Mouse (Mus musculus) CH12.LX (cell line): Measurements from ENCODE around the gene Cwf19l1. TPM values are rescaled to one million over a fixed set of nuclear protein-coding genes. Genes with fewer than 3 reads are reported as not detected.

ENCODE experiments used
- DNase-seq: peaks from one replicate; pipeline ENCODE4 v3.0.0-alpha.2; 2013; ENCODE audit errors: extremely low read depth
- H3K27ac ChIP-seq: 2 replicates; pipeline ENCODE4 v1.5.1; 2012; ENCODE audit warnings: low read depth, mild to moderate bottlenecking, control low read depth, moderate library complexity; ENCODE audit not compliant: insufficient read depth
- H3K27me3 ChIP-seq: replicated peaks from 2 replicates; pipeline ENCODE3; 2012; ENCODE audit warnings: inconsistent platforms
- H3K36me3 ChIP-seq, 2 experiments: replicated peaks in 1 of 2; 2 replicates each; pipeline versions ENCODE3 to v1.6.1; 2012; ENCODE audit warnings: inconsistent platforms in 1 of 2, low read length in 1 of 2, mild to moderate bottlenecking in 1 of 2, mixed read lengths in 1 of 2, moderate library complexity in 1 of 2; ENCODE audit not compliant: control insufficient read depth in 1 of 2, insufficient read depth in 1 of 2
- H3K4me1 ChIP-seq, 2 experiments: 2 replicates each; pipeline ENCODE4 v1.6.1; 2012; ENCODE audit warnings: inconsistent platforms in 1 of 2, moderate library complexity in 1 of 2; ENCODE audit not compliant: insufficient read depth in 2 of 2, control insufficient read depth in 1 of 2
- H3K4me2 ChIP-seq: 2 replicates; pipeline ENCODE4 v1.6.1; 2012; ENCODE audit warnings: low read depth, mild to moderate bottlenecking, control low read depth; ENCODE audit not compliant: poor library complexity, insufficient read depth, severe bottlenecking
- H3K4me3 ChIP-seq, 3 experiments: fragments of 150-350 bp in 1 of 3; sonication (generic) in 1 of 3; replicated peaks in 1 of 3; 2 replicates each; pipeline versions ENCODE3 to v1.5.1; 2011 to 2012; ENCODE audit warnings: low read depth in 2 of 3, low read length in 2 of 3, mild to moderate bottlenecking in 2 of 3, moderate library complexity in 2 of 3, control low read depth in 1 of 3, improper control_type of control experiment in 1 of 3, inconsistent platforms in 1 of 3, mixed read lengths in 1 of 3; ENCODE audit not compliant: poor library complexity in 1 of 3
- H3K79me2 ChIP-seq: replicated peaks from 2 replicates; pipeline ENCODE4 v1.6.1; 2012; ENCODE audit warnings: mild to moderate bottlenecking, moderate library complexity; ENCODE audit not compliant: control insufficient read depth, poor library complexity, insufficient read depth, severe bottlenecking; ENCODE audit errors: extremely low read depth
- H3K9ac ChIP-seq: 2 replicates; pipeline ENCODE4 v1.6.1; 2012; ENCODE audit warnings: low read depth, mild to moderate bottlenecking, control low read depth, moderate library complexity; ENCODE audit not compliant: insufficient read depth
- H3K9me3 ChIP-seq: replicated peaks from 2 replicates; pipeline ENCODE3; 2012; ENCODE audit warnings: low read length, inconsistent platforms, mixed read lengths
- BHLHE40 ChIP-seq: IDR thresholded peaks from 2 replicates; pipeline ENCODE4 v1.6.1; 2011; ENCODE audit warnings: mild to moderate bottlenecking, low read depth, low read length, improper control_type of control experiment
- CHD1 ChIP-seq: IDR thresholded peaks from 2 replicates; pipeline ENCODE4 v1.6.1; 2012; ENCODE audit warnings: low read depth, low read length, improper control_type of control experiment, inconsistent platforms
- CHD2 ChIP-seq: IDR thresholded peaks from 2 replicates; pipeline ENCODE4 v1.6.1; 2011; ENCODE audit warnings: low read length, improper control_type of control experiment
- CTCF ChIP-seq, 2 experiments: IDR thresholded peaks in 1 of 2; conservative IDR thresholded peaks in 1 of 2; 2 replicates each; pipeline ENCODE4 v1.5.1; 2011 to 2012; ENCODE audit warnings: low read depth in 2 of 2, low read length in 2 of 2, improper control_type of control experiment in 1 of 2, inconsistent platforms in 1 of 2, mild to moderate bottlenecking in 1 of 2, moderate library complexity in 1 of 2
- E2F4 ChIP-seq: IDR thresholded peaks from 2 replicates; pipeline ENCODE4 v1.6.1; 2011; ENCODE audit warnings: low read depth, low read length, improper control_type of control experiment; ENCODE audit not compliant: insufficient replicate concordance
- ELF1 ChIP-seq: IDR thresholded peaks from 2 replicates; pipeline ENCODE4 v1.6.1; 2014; ENCODE audit warnings: low read depth, mild to moderate bottlenecking, inconsistent platforms, low read length, improper control_type of control experiment
- EP300 ChIP-seq: IDR thresholded peaks from 2 replicates; pipeline ENCODE4 v1.6.1; 2011; ENCODE audit warnings: low read length, improper control_type of control experiment
- ETS1 ChIP-seq: conservative IDR thresholded peaks from 2 replicates; pipeline ENCODE4 v1.6.1; 2012; ENCODE audit warnings: low read depth, mild to moderate bottlenecking, inconsistent platforms, low read length, improper control_type of control experiment, moderate library complexity
- GABPA ChIP-seq: IDR thresholded peaks from 2 replicates; pipeline ENCODE4 v1.6.1; 2012; ENCODE audit warnings: low read depth, low read length, improper control_type of control experiment, inconsistent platforms; ENCODE audit not compliant: insufficient replicate concordance
- HCFC1 ChIP-seq: IDR thresholded peaks from 2 replicates; pipeline ENCODE4 v1.6.1; 2012; ENCODE audit warnings: low read depth, mild to moderate bottlenecking, inconsistent platforms, low read length, improper control_type of control experiment
- IRF4 ChIP-seq: IDR thresholded peaks from 2 replicates; pipeline ENCODE4 v1.6.1; 2014; ENCODE audit warnings: low read depth, mild to moderate bottlenecking, inconsistent platforms, low read length, improper control_type of control experiment
- JUN ChIP-seq: IDR thresholded peaks from 2 replicates; pipeline ENCODE4 v1.6.1; 2011; ENCODE audit warnings: low read depth, mild to moderate bottlenecking, low read length, improper control_type of control experiment, moderate library complexity; ENCODE audit not compliant: insufficient read depth
- JUND ChIP-seq: conservative IDR thresholded peaks from 2 replicates; pipeline ENCODE4 v1.6.1; 2011; ENCODE audit warnings: low read depth, low read length, improper control_type of control experiment
- MAFK ChIP-seq: IDR thresholded peaks from 2 replicates; pipeline ENCODE4 v1.6.1; 2011; ENCODE audit warnings: low read length, improper control_type of control experiment; ENCODE audit not compliant: insufficient replicate concordance
- MAX ChIP-seq: IDR thresholded peaks from 2 replicates; pipeline ENCODE4 v1.6.1; 2011; ENCODE audit warnings: low read length, improper control_type of control experiment
- MAZ ChIP-seq: IDR thresholded peaks from 2 replicates; pipeline ENCODE4 v1.6.1; 2012; ENCODE audit warnings: low read depth, mild to moderate bottlenecking, inconsistent platforms, low read length, improper control_type of control experiment, moderate library complexity
- MEF2A ChIP-seq: IDR thresholded peaks from 2 replicates; pipeline ENCODE4 v1.6.1; 2014; ENCODE audit warnings: low read depth, mild to moderate bottlenecking, inconsistent platforms, low read length, improper control_type of control experiment, borderline replicate concordance
- MXI1 ChIP-seq: IDR thresholded peaks from 2 replicates; pipeline ENCODE4 v1.6.1; 2011; ENCODE audit warnings: mild to moderate bottlenecking, low read depth, low read length, improper control_type of control experiment
- MYC ChIP-seq: IDR thresholded peaks from 2 replicates; pipeline ENCODE4 v1.6.1; 2011; ENCODE audit warnings: low read depth, mild to moderate bottlenecking, improper control_type of control experiment, low read length
- NELFE ChIP-seq: IDR thresholded peaks from 2 replicates; pipeline ENCODE4 v1.6.1; 2011; ENCODE audit warnings: low read depth, low read length, improper control_type of control experiment
- NRF1 ChIP-seq: IDR thresholded peaks from 2 replicates; pipeline ENCODE4 v1.6.1; 2014; ENCODE audit warnings: low read depth, mild to moderate bottlenecking, inconsistent platforms, low read length, improper control_type of control experiment, moderate library complexity
- POLR2A ChIP-seq: IDR thresholded peaks from 2 replicates; pipeline ENCODE4 v1.6.1; 2011; ENCODE audit warnings: low read depth, mild to moderate bottlenecking, improper control_type of control experiment, low read length
- POLR2AphosphoS2 ChIP-seq: IDR thresholded peaks from 2 replicates; pipeline ENCODE4 v1.6.1; 2011; ENCODE audit warnings: low read depth, low read length, improper control_type of control experiment
- RAD21 ChIP-seq: IDR thresholded peaks from 2 replicates; pipeline ENCODE4 v1.6.1; 2011; ENCODE audit warnings: low read depth, mild to moderate bottlenecking, low read length, improper control_type of control experiment, moderate library complexity
- RCOR1 ChIP-seq: conservative IDR thresholded peaks from 2 replicates; pipeline ENCODE4 v1.6.1; 2012; ENCODE audit warnings: low read depth, mild to moderate bottlenecking, inconsistent platforms, low read length, improper control_type of control experiment
- SIN3A ChIP-seq: IDR thresholded peaks from 2 replicates; pipeline ENCODE4 v1.6.1; 2012; ENCODE audit warnings: low read length, improper control_type of control experiment, inconsistent platforms
- SMC3 ChIP-seq: IDR thresholded peaks from 2 replicates; pipeline ENCODE4 v1.6.1; 2011; ENCODE audit warnings: low read depth, low read length, improper control_type of control experiment
- TBP ChIP-seq: conservative IDR thresholded peaks from 2 replicates; pipeline ENCODE4 v1.6.1; 2011; ENCODE audit warnings: low read depth, low read length, improper control_type of control experiment
- TCF12 ChIP-seq: IDR thresholded peaks from 2 replicates; pipeline ENCODE4 v1.6.1; 2014; ENCODE audit warnings: low read depth, mild to moderate bottlenecking, inconsistent platforms, low read length, improper control_type of control experiment
- UBTF ChIP-seq: IDR thresholded peaks from 2 replicates; pipeline ENCODE4 v1.6.1; 2012; ENCODE audit warnings: low read depth, mild to moderate bottlenecking, inconsistent platforms, low read length, improper control_type of control experiment, moderate library complexity
- USF1 ChIP-seq: IDR thresholded peaks from 2 replicates; pipeline ENCODE4 v1.6.1; 2014; ENCODE audit warnings: low read depth, mild to moderate bottlenecking, inconsistent platforms, low read length, improper control_type of control experiment
- USF2 ChIP-seq: conservative IDR thresholded peaks from 2 replicates; pipeline ENCODE4 v1.6.1; 2011; ENCODE audit warnings: low read depth, low read length, improper control_type of control experiment
- ZKSCAN1 ChIP-seq: IDR thresholded peaks from 2 replicates; pipeline ENCODE4 v1.6.1; 2012; ENCODE audit warnings: low read depth, inconsistent platforms, low read length, improper control_type of control experiment, borderline replicate concordance
- ZMIZ1 ChIP-seq: IDR thresholded peaks from 2 replicates; pipeline ENCODE4 v1.6.1; 2012; ENCODE audit warnings: low read depth, mild to moderate bottlenecking, inconsistent platforms, low read length, improper control_type of control experiment
- ZNF384 ChIP-seq: IDR thresholded peaks from 2 replicates; pipeline ENCODE4 v1.6.1; 2012; ENCODE audit warnings: low read depth, low read length, improper control_type of control experiment, inconsistent platforms
- dilution Hi-C: fragments of 300-500 bp; cut with MboI; formaldehyde crosslinking; loops from 2 replicates; pipeline ENCODE4 v1.14.3; 2020; ENCODE audit warnings: low sequenced_read_pairs; ENCODE audit not compliant: extremely low pct_unique_long_range_greater_than_20kb, extremely low pct_ligation_motif_present
- in situ Hi-C: fragments of 300-500 bp; cut with MboI; formaldehyde crosslinking; loops from 3 replicates; pipeline ENCODE4 v1.14.3; 2019; ENCODE audit warnings: low sequenced_read_pairs, low pct_ligation_motif_present, low pct_unique_long_range_greater_than_20kb, mixed read lengths
- polyA plus RNA-seq: library from polyadenylated mRNA; unstranded; fragments of >175 nt; gene quantifications from 2 replicates; pipeline ENCODE4 v1.2.1, GENCODE M21; 2012; ENCODE audit warnings: low read depth; ENCODE audit not compliant: insufficient read length
- total RNA-seq, 2 experiments: library from RNA; depleted of rRNA; stranded (reverse); fragments of 300-350 nt in 1 of 2; fragments of >200 nt in 1 of 2; gene quantifications; 2 replicates each; pipeline ENCODE4 v1.2.3; 2012 to 2014

The Cwf19l1 gene
- total and polyA plus RNA-seq, 3 experiments: 11.0 to 45.9 (median 30.4) TPM

GRCm38 (mm10) chr19:44117793-44118192, 17.9 kb downstream of the Cwf19l1 start:
- no peaks in the 10 kb centered on the region for H3K9me3 ChIP-seq
- H3K36me3 ChIP-seq: peaks cover 55 to 77% of the 10 kb centered on the region in 2 experiments
- TF ChIP-seq ZNF384: peak; percentile 10; the same call in 1 of the 2 replicates
- no peak for TF ChIP-seq SMC3
- TF ChIP-seq E2F4: no peak
- peak; percentile 70 for TF ChIP-seq SIN3A
- 0 out of 2 replicates have a peak, but pooled peaks have one; percentile 35 for TF ChIP-seq TCF12
- TF ChIP-seq MEF2A: peak; percentile 78; the same call in 1 of the 2 replicates
- no peak for TF ChIP-seq ZMIZ1
- TF ChIP-seq NELFE: no peak
- no peak for TF ChIP-seq POLR2A
- no peak for TF ChIP-seq ZKSCAN1
- 0 out of 2 replicates have a peak, but pooled peaks have one; percentile 28 for TF ChIP-seq CHD2
- TF ChIP-seq CTCF (conservative IDR thresholded peaks at IDR 0.05 in 1 of 2, IDR thresholded peaks at IDR 0.05 in 1 of 2; ENCODE audit: low read depth in 2 of 2, low read length in 2 of 2): no peak
- TF ChIP-seq JUND: peak; percentile 81
- no peak for TF ChIP-seq TBP
- peak; percentile 93 for TF ChIP-seq EP300
- no peak for TF ChIP-seq USF2
- peak; percentile 69 for TF ChIP-seq JUN
- no peak for TF ChIP-seq CHD1
- peak; percentile 41 for TF ChIP-seq ELF1
- peak; percentile 95 for TF ChIP-seq IRF4
- TF ChIP-seq MAX: 0 out of 2 replicates have a peak, but pooled peaks have one; percentile 30
- TF ChIP-seq MAZ: 0 out of 2 replicates have a peak, but pooled peaks have one; percentile 19
- no peak for TF ChIP-seq NRF1
- TF ChIP-seq MAFK: 0 out of 2 replicates have a peak, but pooled peaks have one; percentile 38
- 0 out of 2 replicates have a peak, but pooled peaks have one; percentile 35 for TF ChIP-seq MYC
- TF ChIP-seq UBTF: no peak
- TF ChIP-seq RCOR1: 0 out of 2 replicates have a peak, but pooled peaks have one; percentile 44
- no peak for TF ChIP-seq MXI1
- no peak for TF ChIP-seq POLR2AphosphoS2
- TF ChIP-seq USF1: no peak
- TF ChIP-seq BHLHE40: peak; percentile 50
- no peak for TF ChIP-seq GABPA
- TF ChIP-seq ETS1: peak; percentile 59; the same call in 1 of the 2 replicates
- TF ChIP-seq HCFC1: peak; percentile 18; the same call in 1 of the 2 replicates
- TF ChIP-seq RAD21: no peak
- in situ Hi-C loops (no loop called here), dilution Hi-C loops (no loop called here)
- H3K27me3 ChIP-seq: no peaks in the 10 kb centered on the region
- H3K27ac ChIP-seq: peak overlapping the region; percentile 47
- H3K79me2 ChIP-seq: no peaks in the 10 kb centered on the region
- H3K4me3 ChIP-seq: no peak overlapping the region
- no peak overlapping the region; the same call in 1 of the 2 replicates for H3K4me2 ChIP-seq
- no peak overlapping the region for H3K9ac ChIP-seq
- H3K4me1 ChIP-seq: peaks cover 24 to 38% of the 10 kb centered on the region in 2 experiments
- DNase-seq: peak; percentile 58
